Mouse (Mus musculus) lung, postnatal 25 days (tissue): ENCODE measurements around the gene Dnah7a.
"Not testable (repeated sequence)": the region's sequence is repeated elsewhere in the genome, so short reads cannot be mapped to it uniquely, and the experiment has no call there.

Experiments
- DNase-seq: peaks from one replicate; pipeline ENCODE4 v3.0.0; 2022; ENCODE audit warnings: low spot score

The Dnah7a gene

GRCm38 (mm10) chr1:53704164-53704563 is 2.4 kb downstream of the Dnah7a start:
- no peak for DNase-seq

- peak; percentile 13 for DNase-seq
These were observed 42.3 kb downstream of the Dnah7a start for GRCm38 (mm10) chr1:53664268-53664667.

GRCm38 (mm10) chr1:53639865-53640794 is 66.5 kb downstream of the Dnah7a start:
- no peak for DNase-seq

- not testable (repeated sequence) for DNase-seq
These were observed 70.9 kb downstream of the Dnah7a start for GRCm38 (mm10) chr1:53635641-53636040.

GRCm38 (mm10) chr1:53632040-53632439 is 74.5 kb downstream of the Dnah7a start:
- DNase-seq = not testable (repeated sequence)

- peak; percentile 44 for DNase-seq
These were observed 76.6 kb downstream of the Dnah7a start for GRCm38 (mm10) chr1:53630011-53630410.

GRCm38 (mm10) chr1:53613486-53613885 is 93.1 kb downstream of the Dnah7a start:
- no peak for DNase-seq

- DNase-seq = not testable (repeated sequence)
These were observed 125.3 kb downstream of the Dnah7a start for GRCm38 (mm10) chr1:53581326-53581725.

- not testable (repeated sequence) for DNase-seq
These were observed 148.7 kb downstream of the Dnah7a start for GRCm38 (mm10) chr1:53557918-53558317.

- DNase-seq = not testable (repeated sequence)
These were observed 159.6 kb downstream of the Dnah7a start for GRCm38 (mm10) chr1:53547018-53547417.

- not testable (repeated sequence) for DNase-seq
These were observed 168.2 kb downstream of the Dnah7a start for GRCm38 (mm10) chr1:53538356-53538755.

GRCm38 (mm10) chr1:53534826-53535225 is 171.8 kb downstream of the Dnah7a start:
- DNase-seq = not testable (repeated sequence)

- not testable (repeated sequence) for DNase-seq
These were observed 180.6 kb downstream of the Dnah7a start for GRCm38 (mm10) chr1:53526021-53526420.

GRCm38 (mm10) chr1:53473699-53474098 is 232.9 kb downstream of the Dnah7a start:
- DNase-seq = no peak

- not testable (repeated sequence) for DNase-seq
These were observed 234.5 kb downstream of the Dnah7a start for GRCm38 (mm10) chr1:53472084-53472483.

- DNase-seq = no peak
These were observed 239.3 kb downstream of the Dnah7a start for GRCm38 (mm10) chr1:53467325-53467670.

GRCm38 (mm10) chr1:53466524-53467324 is 239.9 kb downstream of the Dnah7a start:
- DNase-seq = not testable (repeated sequence)

GRCm38 (mm10) chr1:53439173-53439572 is 267.4 kb downstream of the Dnah7a start:
- DNase-seq = not testable (repeated sequence)

- DNase-seq = not testable (repeated sequence)
These were observed 274.2 kb downstream of the Dnah7a start for GRCm38 (mm10) chr1:53432433-53432832.

- no peak for DNase-seq
These were observed 300.7 kb downstream of the Dnah7a start for GRCm38 (mm10) chr1:53405803-53406325.

- not testable (repeated sequence) for DNase-seq
These were observed 312.4 kb downstream of the Dnah7a start for GRCm38 (mm10) chr1:53393936-53394760.

GRCm38 (mm10) chr1:53388762-53389161 is 317.8 kb downstream of the Dnah7a start:
- no peak for DNase-seq
